Mouse (Mus musculus): ENCODE results near the gene Cbfa2t3. TPM values are rescaled to one million over a fixed set of nuclear protein-coding genes. Genes with fewer than 3 reads are reported as not detected.

Gene Cbfa2t3
- polyA plus RNA-seq, 1 experiment from 2014 or later, result 15.0 TPM

DNA sequence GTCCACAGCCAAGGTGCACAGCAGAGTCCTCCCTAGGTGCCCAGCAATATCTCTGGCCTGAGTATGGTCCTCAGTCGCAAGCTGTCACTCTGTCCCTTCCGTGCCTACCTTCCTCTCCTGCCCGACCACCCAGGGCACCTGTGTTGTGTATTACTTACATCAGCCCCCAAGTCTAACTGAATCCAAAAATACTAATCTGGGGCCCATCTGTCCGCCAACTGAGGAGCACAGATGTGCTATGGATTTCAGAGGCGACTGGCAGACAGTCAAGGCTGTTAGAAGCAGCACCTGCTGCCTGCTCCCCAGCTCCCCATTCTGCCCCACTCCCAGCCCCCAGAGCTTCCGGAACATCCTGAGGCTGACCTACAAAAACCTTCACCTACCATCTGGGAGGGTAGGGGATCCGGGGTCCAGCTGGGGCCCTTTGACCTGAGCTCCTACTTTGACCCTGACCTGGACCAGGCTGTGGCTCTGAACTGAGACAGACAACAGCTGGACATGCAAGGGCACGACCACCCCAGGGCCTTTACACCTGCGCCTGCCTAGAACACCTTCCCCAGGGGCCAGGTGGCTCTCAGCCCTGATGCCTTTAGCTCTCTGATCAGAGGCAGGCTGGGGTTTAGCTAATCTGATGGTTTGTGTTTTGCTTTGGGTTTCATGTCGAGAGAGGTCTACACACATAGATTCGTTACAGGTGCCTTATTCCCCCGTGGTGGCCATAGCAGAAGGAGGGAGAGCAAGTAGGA, 13.7 kb upstream of the Cbfa2t3 start:
- H3K27ac ChIP-seq (ENCODE audit: low read length), result no peak overlapping the region
- no peak overlapping the region for H3K9ac ChIP-seq (replicated peaks; ENCODE audit: low read depth)
- H3K36me3 ChIP-seq (ENCODE audit: insufficient read depth, low read length), result no peaks in the 10 kb centered on the region
- no peak overlapping the region for H3K4me3 ChIP-seq (ENCODE audit: low read depth, low read length)
- 0 out of 2 replicates have a peak, but pooled peaks cover 3% of the 10 kb centered on the region for H3K4me1 ChIP-seq (ENCODE audit: insufficient read depth, low read depth, low read length)
- H3K9me3 ChIP-seq (ENCODE audit: low read length), result no peaks in the 10 kb centered on the region
- no peak for DNase-seq (ENCODE audit: low spot score)
- ATAC-seq, result no peak
- no peaks in the 10 kb centered on the region for H3K27me3 ChIP-seq (replicated peaks; ENCODE audit: insufficient read depth, low read length)
- WGBS, result 69% methylated on average over 12 of the region's 12 CpGs
- H3K4me2 ChIP-seq (replicated peaks; ENCODE audit: low read depth, low read length), result no peak overlapping the region
- no peak for TF ChIP-seq CTCF (IDR thresholded peaks at IDR 0.05)
- TF ChIP-seq EP300 (IDR thresholded peaks at IDR 0.05), result no peak

- no peaks in the 10 kb centered on the region for H3K27me3 ChIP-seq (replicated peaks; ENCODE audit: insufficient read depth, low read length)
- H3K4me2 ChIP-seq (replicated peaks; ENCODE audit: low read depth, low read length), result no peak overlapping the region
- TF ChIP-seq CTCF (IDR thresholded peaks at IDR 0.05), result no peak
- peak; percentile 90 for TF ChIP-seq EP300 (IDR thresholded peaks at IDR 0.05)
- H3K9me3 ChIP-seq (ENCODE audit: low read length), result no peaks in the 10 kb centered on the region
- DNase-seq (ENCODE audit: low spot score) (peak; percentile 68), ATAC-seq (peak; percentile 89)
- H3K36me3 ChIP-seq (ENCODE audit: insufficient read depth, low read length), result no peaks in the 10 kb centered on the region
- 32% methylated on average over 11 of the region's 11 CpGs for WGBS
- H3K9ac ChIP-seq (replicated peaks; ENCODE audit: low read depth), result no peak overlapping the region
- no peak overlapping the region for H3K27ac ChIP-seq (ENCODE audit: low read length)
- H3K4me1 ChIP-seq (ENCODE audit: insufficient read depth, low read depth, low read length), result 0 out of 2 replicates have a peak, but pooled peaks cover 3% of the 10 kb centered on the region
- no peak overlapping the region for H3K4me3 ChIP-seq (ENCODE audit: low read depth, low read length)
These were observed 13.0 kb upstream of the Cbfa2t3 start for GRCm38 (mm10) chr8:122711891-122712365.

DNA sequence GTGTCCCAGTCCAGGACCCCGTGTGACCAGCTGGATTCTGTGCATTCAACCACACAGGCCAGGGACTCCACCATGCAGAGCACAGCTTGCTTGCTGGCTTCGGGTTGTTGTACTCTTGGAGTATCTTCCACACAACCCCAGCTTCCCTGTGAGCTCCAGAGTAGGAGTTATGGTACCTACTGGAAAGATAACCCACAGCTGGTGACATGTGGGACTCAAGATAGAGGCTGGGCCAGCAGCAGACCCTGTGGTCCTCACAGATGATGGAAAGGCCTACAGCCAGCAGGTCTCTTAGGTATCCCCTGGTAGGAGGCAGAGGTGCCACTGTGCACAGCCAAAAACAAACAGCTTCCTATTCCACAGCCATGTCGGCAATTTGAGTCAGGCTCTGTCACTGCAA, 12.6 kb upstream of the Cbfa2t3 start:
- 0 out of 2 replicates have a peak, but pooled peaks cover 3% of the 10 kb centered on the region for H3K4me1 ChIP-seq (ENCODE audit: insufficient read depth, low read depth, low read length)
- H3K9ac ChIP-seq (replicated peaks; ENCODE audit: low read depth), result no peak overlapping the region
- ATAC-seq (no peak), DNase-seq (ENCODE audit: low spot score) (no peak)
- H3K4me2 ChIP-seq (replicated peaks; ENCODE audit: low read depth, low read length), result no peak overlapping the region
- H3K4me3 ChIP-seq (ENCODE audit: low read depth, low read length), result no peak overlapping the region
- 68% methylated on average over 3 of the region's 3 CpGs for WGBS
- no peaks in the 10 kb centered on the region for H3K27me3 ChIP-seq (replicated peaks; ENCODE audit: insufficient read depth, low read length)
- no peak for TF ChIP-seq CTCF (IDR thresholded peaks at IDR 0.05)
- no peak for TF ChIP-seq EP300 (IDR thresholded peaks at IDR 0.05)
- no peak overlapping the region for H3K27ac ChIP-seq (ENCODE audit: low read length)
- H3K9me3 ChIP-seq (ENCODE audit: low read length), result no peaks in the 10 kb centered on the region
- no peaks in the 10 kb centered on the region for H3K36me3 ChIP-seq (ENCODE audit: insufficient read depth, low read length)

- Histone ChIP-seq H3K27ac (ENCODE audit: low read length) (no peak overlapping the region), H3K4me2 (replicated peaks; ENCODE audit: low read depth, low read length) (no peak overlapping the region), H3K4me1 (ENCODE audit: insufficient read depth, low read depth, low read length) (0 out of 2 replicates have a peak, but pooled peaks cover 3% of the 10 kb centered on the region), H3K36me3 (ENCODE audit: insufficient read depth, low read length) (no peaks in the 10 kb centered on the region), H3K27me3 (replicated peaks; ENCODE audit: insufficient read depth, low read length) (no peaks in the 10 kb centered on the region), H3K9me3 (ENCODE audit: low read length) (no peaks in the 10 kb centered on the region), H3K4me3 (ENCODE audit: low read depth, low read length) (no peak overlapping the region), H3K9ac (replicated peaks; ENCODE audit: low read depth) (no peak overlapping the region)
- 44% methylated on average over 26 of the region's 26 CpGs for WGBS
- no peak for TF ChIP-seq EP300 (IDR thresholded peaks at IDR 0.05)
- TF ChIP-seq CTCF (IDR thresholded peaks at IDR 0.05), result peak; percentile 19; the same call in 1 of the 2 replicates
- DNase-seq (ENCODE audit: low spot score) (no peak), ATAC-seq (no peak)
These were observed 10.6 kb upstream of the Cbfa2t3 start for GRCm38 (mm10) chr8:122709340-122710111.

GRCm38 (mm10) chr8:122707184-122707583, 8.3 kb upstream of the Cbfa2t3 start:
- 0 out of 2 replicates have a peak, but pooled peaks cover 3% of the 10 kb centered on the region for H3K4me1 ChIP-seq (ENCODE audit: insufficient read depth, low read depth, low read length)

DNA sequence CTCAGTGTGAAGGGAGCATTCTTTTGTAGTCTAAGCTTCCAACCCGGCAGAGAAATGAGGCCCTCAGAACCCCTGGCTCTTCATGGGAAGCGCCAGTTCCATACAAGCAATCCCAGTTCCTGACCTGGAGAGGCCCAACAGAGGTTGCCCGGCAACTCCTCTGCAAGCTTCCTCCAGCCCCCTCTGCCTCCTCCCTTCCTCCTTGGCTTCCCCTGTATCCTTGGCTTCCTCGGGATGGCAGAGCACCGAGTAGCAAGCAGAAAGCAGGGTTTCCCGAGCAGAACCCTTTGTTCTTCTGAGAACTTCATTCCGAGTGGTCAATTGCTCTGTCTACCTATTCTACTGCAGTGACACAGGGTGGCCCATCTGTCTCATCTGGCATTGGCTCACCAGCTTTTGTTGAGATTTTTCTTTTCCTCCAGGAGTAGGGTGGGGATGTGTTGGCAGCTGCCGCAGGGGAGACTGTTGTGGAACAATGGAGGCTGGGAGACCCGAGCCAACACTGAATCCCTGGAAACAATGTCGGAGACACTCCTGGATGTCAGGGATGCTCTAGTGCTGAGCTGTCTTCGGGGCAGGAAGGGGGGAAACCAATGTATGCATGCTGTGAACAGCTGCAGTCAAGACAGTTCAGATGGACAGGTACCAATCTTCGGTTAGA, 7.1 kb upstream of the Cbfa2t3 start:
- H3K4me1 ChIP-seq (ENCODE audit: insufficient read depth, low read depth, low read length), result no peaks in the 10 kb centered on the region
- no peak overlapping the region for H3K9ac ChIP-seq (replicated peaks; ENCODE audit: low read depth)
- no peaks in the 10 kb centered on the region for H3K9me3 ChIP-seq (ENCODE audit: low read length)
- H3K27me3 ChIP-seq (replicated peaks; ENCODE audit: insufficient read depth, low read length), result no peaks in the 10 kb centered on the region
- DNase-seq (ENCODE audit: low spot score), result peak; percentile 24
- 35% methylated on average over 12 of the region's 12 CpGs for WGBS
- no peak for TF ChIP-seq CTCF (IDR thresholded peaks at IDR 0.05)
- TF ChIP-seq EP300 (IDR thresholded peaks at IDR 0.05), result no peak
- H3K36me3 ChIP-seq (ENCODE audit: insufficient read depth, low read length), result no peaks in the 10 kb centered on the region
- H3K27ac ChIP-seq (ENCODE audit: low read length), result no peak overlapping the region
- no peak overlapping the region for H3K4me3 ChIP-seq (ENCODE audit: low read depth, low read length)
- no peak overlapping the region for H3K4me2 ChIP-seq (replicated peaks; ENCODE audit: low read depth, low read length)
- ATAC-seq, result peak; percentile 68

More at GRCm38 (mm10) chr8:122707184-122707583, 8.3 kb upstream of the Cbfa2t3 start:
- WGBS, result 58% methylated on average over 4 of the region's 4 CpGs
- Histone ChIP-seq H3K27me3 (replicated peaks; ENCODE audit: insufficient read depth, low read length) (no peaks in the 10 kb centered on the region), H3K9me3 (ENCODE audit: low read length) (no peaks in the 10 kb centered on the region), H3K4me3 (ENCODE audit: low read depth, low read length) (no peak overlapping the region), H3K4me2 (replicated peaks; ENCODE audit: low read depth, low read length) (no peak overlapping the region), H3K36me3 (ENCODE audit: insufficient read depth, low read length) (no peaks in the 10 kb centered on the region), H3K9ac (replicated peaks; ENCODE audit: low read depth) (no peak overlapping the region), H3K27ac (ENCODE audit: low read length) (no peak overlapping the region)
- DNase-seq (ENCODE audit: low spot score), result no peak
- no peak for TF ChIP-seq CTCF (IDR thresholded peaks at IDR 0.05)
- TF ChIP-seq EP300 (IDR thresholded peaks at IDR 0.05), result no peak
- ATAC-seq, result no peak

Data from lung, postnatal 0 days (tissue).